Mouse (Mus musculus) midbrain, embryonic 15.5 days (tissue): ENCODE measurements around the gene Fam19a2. TPM values are rescaled to one million over a fixed set of nuclear protein-coding genes. Genes with fewer than 3 reads are reported as not detected.

Source experiments
- ATAC-seq: fragments of 200-750 bp; cut with Nextera tagmentation; replicated peaks from 2 replicates; pipeline ENCODE4 v1.8.0; 2017; ENCODE audit warnings: moderate TSS enrichment
- H3K27ac ChIP-seq: fragments of 300-500 bp; sonication (generic); 2 replicates; pipeline ENCODE4 v1.5.1; 2015; ENCODE audit warnings: mild to moderate bottlenecking, inconsistent platforms
- H3K27me3 ChIP-seq: fragments of 300-500 bp; sonication (generic); replicated peaks from 2 replicates; pipeline ENCODE4 v1.6.1; 2015; ENCODE audit warnings: inconsistent platforms
- H3K36me3 ChIP-seq: fragments of 300-500 bp; sonication (generic); replicated peaks from 2 replicates; pipeline ENCODE4 v1.6.1; 2015; ENCODE audit warnings: inconsistent platforms
- H3K4me1 ChIP-seq: fragments of 300-500 bp; sonication (generic); 2 replicates; pipeline ENCODE4 v1.6.1; 2015; ENCODE audit warnings: inconsistent platforms
- H3K4me2 ChIP-seq: fragments of 300-500 bp; sonication (generic); 2 replicates; pipeline ENCODE4 v1.6.1; 2015; ENCODE audit warnings: inconsistent platforms, mild to moderate bottlenecking, moderate library complexity
- H3K4me3 ChIP-seq: fragments of 300-500 bp; sonication (generic); 2 replicates; pipeline ENCODE4 v1.5.1; 2015; ENCODE audit warnings: mild to moderate bottlenecking, inconsistent platforms
- H3K9ac ChIP-seq: fragments of 300-500 bp; sonication (generic); 2 replicates; pipeline ENCODE4 v1.6.1; 2015; ENCODE audit warnings: mild to moderate bottlenecking, inconsistent platforms
- H3K9me3 ChIP-seq: fragments of 300-500 bp; sonication (generic); 2 replicates; pipeline ENCODE4 v1.6.1; 2016; ENCODE audit warnings: inconsistent platforms
- WGBS: fragments of 180-500 bp; shearing (Covaris S2); methylation state at CpG from one replicate; pipeline ENCODE4 v1.1.7; 2015; ENCODE audit warnings: mixed read lengths; 5-methylcytosine and 5-hydroxymethylcytosine counted together
- polyA plus RNA-seq: library from polyadenylated mRNA; unstranded; fragments of >200 nt; fragmentation: Nextera tagmentation; extraction: Ambion mirVana; gene quantifications from 2 replicates; pipeline ENCODE4 v1.2.1, GENCODE M21; 2015

Gene Fam19a2
- polyA plus RNA-seq, 1 experiment from 2014 or later: 66.9 TPM

GRCm38 (mm10) chr10:123401188-123401587 lies 137.4 kb downstream of the Fam19a2 start:
- Histone ChIP-seq H3K27ac (no peak overlapping the region), H3K4me2 (no peak overlapping the region), H3K27me3 (no peaks in the 10 kb centered on the region; the same call in 1 of the 2 replicates), H3K4me3 (no peak overlapping the region), H3K4me1 (peaks cover 22% of the 10 kb centered on the region), H3K9me3 (no peaks in the 10 kb centered on the region), H3K36me3 (no peaks in the 10 kb centered on the region), H3K9ac (no peak overlapping the region)
- 91% methylated on average over 3 of the region's 3 CpGs for WGBS
- no peak; the same call in 1 of the 2 replicates for ATAC-seq

GRCm38 (mm10) chr10:123402460-123402859 lies 138.7 kb downstream of the Fam19a2 start:
- WGBS: 36% methylated on average over 3 of the region's 3 CpGs
- Histone ChIP-seq H3K9ac (no peak overlapping the region), H3K27ac (no peak overlapping the region), H3K4me2 (no peak overlapping the region), H3K36me3 (no peaks in the 10 kb centered on the region), H3K4me1 (peaks cover 19% of the 10 kb centered on the region), H3K4me3 (no peak overlapping the region), H3K27me3 (no peaks in the 10 kb centered on the region; the same call in 1 of the 2 replicates), H3K9me3 (no peaks in the 10 kb centered on the region)
- no peak for ATAC-seq

GRCm38 (mm10) chr10:123414953-123415352 lies 151.2 kb downstream of the Fam19a2 start:
- no peak for ATAC-seq
- Histone ChIP-seq H3K4me1 (peaks cover 17% of the 10 kb centered on the region; the same call in 1 of the 2 replicates), H3K36me3 (no peaks in the 10 kb centered on the region), H3K4me2 (no peak overlapping the region), H3K9ac (no peak overlapping the region), H3K27ac (no peak overlapping the region), H3K4me3 (no peak overlapping the region), H3K9me3 (no peaks in the 10 kb centered on the region), H3K27me3 (no peaks in the 10 kb centered on the region)
- 91% methylated on average over 1 of the region's 1 CpGs for WGBS

- H3K4me2 ChIP-seq: no peak overlapping the region
- H3K4me3 ChIP-seq: no peak overlapping the region
- no peak for ATAC-seq
- H3K27me3 ChIP-seq: no peaks in the 10 kb centered on the region
- H3K9ac ChIP-seq: no peak overlapping the region
- H3K4me1 ChIP-seq: peaks cover 17% of the 10 kb centered on the region; the same call in 1 of the 2 replicates
- H3K36me3 ChIP-seq: no peaks in the 10 kb centered on the region
- 39% methylated on average over 4 of the region's 4 CpGs for WGBS
- no peak overlapping the region for H3K27ac ChIP-seq
- no peaks in the 10 kb centered on the region for H3K9me3 ChIP-seq
Measured at GRCm38 (mm10) chr10:123416024-123416423, 152.2 kb downstream of the Fam19a2 start.

- no peak overlapping the region for H3K27ac ChIP-seq
- H3K9ac ChIP-seq: no peak overlapping the region
- 72% methylated on average over 7 of the region's 7 CpGs for WGBS
- H3K36me3 ChIP-seq: no peaks in the 10 kb centered on the region
- ATAC-seq: no peak
- H3K9me3 ChIP-seq: no peaks in the 10 kb centered on the region
- H3K27me3 ChIP-seq: no peaks in the 10 kb centered on the region
- peaks cover 17% of the 10 kb centered on the region; the same call in 1 of the 2 replicates for H3K4me1 ChIP-seq
- no peak overlapping the region for H3K4me3 ChIP-seq
- no peak overlapping the region for H3K4me2 ChIP-seq
Measured at GRCm38 (mm10) chr10:123418616-123419173, 154.9 kb downstream of the Fam19a2 start.

- H3K4me1 ChIP-seq: peaks cover 17% of the 10 kb centered on the region; the same call in 1 of the 2 replicates
- no peak overlapping the region for H3K4me3 ChIP-seq
- H3K9me3 ChIP-seq: no peaks in the 10 kb centered on the region
- WGBS: 90% methylated on average over 1 of the region's 1 CpGs
- no peak overlapping the region for H3K4me2 ChIP-seq
- no peak for ATAC-seq
- H3K9ac ChIP-seq: no peak overlapping the region
- H3K27ac ChIP-seq: no peak overlapping the region
- H3K27me3 ChIP-seq: no peaks in the 10 kb centered on the region
- H3K36me3 ChIP-seq: no peaks in the 10 kb centered on the region
Measured at GRCm38 (mm10) chr10:123420249-123420648, 156.5 kb downstream of the Fam19a2 start.

- Histone ChIP-seq H3K36me3 (no peaks in the 10 kb centered on the region), H3K27ac (no peak overlapping the region), H3K4me3 (no peak overlapping the region), H3K27me3 (no peaks in the 10 kb centered on the region), H3K9me3 (no peaks in the 10 kb centered on the region), H3K4me1 (no peaks in the 10 kb centered on the region), H3K4me2 (no peak overlapping the region), H3K9ac (no peak overlapping the region)
- WGBS: 94% methylated on average over 3 of the region's 3 CpGs
- no peak for ATAC-seq
Measured at GRCm38 (mm10) chr10:123424482-123424881, 160.7 kb downstream of the Fam19a2 start.

GRCm38 (mm10) chr10:123426527-123427363 lies 162.9 kb downstream of the Fam19a2 start:
- WGBS: 75% methylated on average over 8 of the region's 8 CpGs
- no peak overlapping the region for H3K27ac ChIP-seq
- H3K4me1 ChIP-seq: no peaks in the 10 kb centered on the region
- no peak overlapping the region for H3K4me3 ChIP-seq
- no peak for ATAC-seq
- no peak overlapping the region for H3K4me2 ChIP-seq
- no peaks in the 10 kb centered on the region for H3K9me3 ChIP-seq
- H3K9ac ChIP-seq: no peak overlapping the region
- no peaks in the 10 kb centered on the region for H3K27me3 ChIP-seq
- no peaks in the 10 kb centered on the region for H3K36me3 ChIP-seq

GRCm38 (mm10) chr10:123431569-123431968 lies 167.8 kb downstream of the Fam19a2 start:
- Histone ChIP-seq H3K4me3 (no peak overlapping the region), H3K36me3 (no peaks in the 10 kb centered on the region), H3K9ac (no peak overlapping the region), H3K4me1 (no peaks in the 10 kb centered on the region), H3K27ac (no peak overlapping the region), H3K27me3 (no peaks in the 10 kb centered on the region), H3K4me2 (no peak overlapping the region), H3K9me3 (no peaks in the 10 kb centered on the region)
- no peak for ATAC-seq
- 77% methylated on average over 5 of the region's 5 CpGs for WGBS

- H3K4me3 ChIP-seq: no peak overlapping the region
- no peaks in the 10 kb centered on the region for H3K4me1 ChIP-seq
- H3K9ac ChIP-seq: no peak overlapping the region
- 72% methylated on average over 4 of the region's 4 CpGs for WGBS
- H3K36me3 ChIP-seq: no peaks in the 10 kb centered on the region
- no peaks in the 10 kb centered on the region for H3K9me3 ChIP-seq
- no peaks in the 10 kb centered on the region for H3K27me3 ChIP-seq
- ATAC-seq: no peak
- H3K4me2 ChIP-seq: no peak overlapping the region
- no peak overlapping the region for H3K27ac ChIP-seq
Measured at GRCm38 (mm10) chr10:123437576-123437975, 173.8 kb downstream of the Fam19a2 start.

- H3K27me3 ChIP-seq: no peaks in the 10 kb centered on the region
- H3K36me3 ChIP-seq: no peaks in the 10 kb centered on the region
- WGBS: 93% methylated on average over 1 of the region's 1 CpGs
- no peaks in the 10 kb centered on the region for H3K9me3 ChIP-seq
- H3K9ac ChIP-seq: no peak overlapping the region
- H3K4me3 ChIP-seq: no peak overlapping the region
- H3K4me1 ChIP-seq: no peaks in the 10 kb centered on the region
- H3K4me2 ChIP-seq: no peak overlapping the region
- H3K27ac ChIP-seq: no peak overlapping the region
- ATAC-seq: no peak
Measured at GRCm38 (mm10) chr10:123456800-123457199, 193.0 kb downstream of the Fam19a2 start.

GRCm38 (mm10) chr10:123460466-123460865 lies 196.7 kb downstream of the Fam19a2 start:
- no peaks in the 10 kb centered on the region for H3K4me1 ChIP-seq
- 51% methylated on average over 5 of the region's 5 CpGs for WGBS
- no peak overlapping the region for H3K4me3 ChIP-seq
- no peak overlapping the region for H3K4me2 ChIP-seq
- H3K27me3 ChIP-seq: no peaks in the 10 kb centered on the region
- no peaks in the 10 kb centered on the region for H3K9me3 ChIP-seq
- ATAC-seq: no peak
- H3K9ac ChIP-seq: no peak overlapping the region
- H3K36me3 ChIP-seq: no peaks in the 10 kb centered on the region
- no peak overlapping the region for H3K27ac ChIP-seq

GRCm38 (mm10) chr10:123462305-123462704 lies 198.5 kb downstream of the Fam19a2 start:
- no peaks in the 10 kb centered on the region for H3K27me3 ChIP-seq
- no peak overlapping the region for H3K4me2 ChIP-seq
- 86% methylated on average over 3 of the region's 3 CpGs for WGBS
- ATAC-seq: no peak
- no peaks in the 10 kb centered on the region for H3K4me1 ChIP-seq
- no peak overlapping the region for H3K9ac ChIP-seq
- H3K4me3 ChIP-seq: no peak overlapping the region
- H3K27ac ChIP-seq: no peak overlapping the region
- no peaks in the 10 kb centered on the region for H3K9me3 ChIP-seq
- no peaks in the 10 kb centered on the region for H3K36me3 ChIP-seq
